Mouse (Mus musculus) c-Kit-positive CD71-negative TER-119-negative erythroid progenitor cells, embryonic 14.5 days (primary cell): ENCODE results near the gene Ptprn2.

Experiments
- DNase-seq: peaks from one replicate; pipeline ENCODE4 v3.0.0-alpha.2; 2013; ENCODE audit warnings: low read depth

Ptprn2 gene

GRCm38 (mm10) chr12:117058184-117058958, 572.9 kb downstream of the Ptprn2 start:
- no peak for DNase-seq

- DNase-seq, result no peak
These were observed 573.5 kb downstream of the Ptprn2 start for GRCm38 (mm10) chr12:117058975-117059374.

GRCm38 (mm10) chr12:117077664-117078063, 592.1 kb downstream of the Ptprn2 start:
- DNase-seq, result peak; percentile 13

- DNase-seq, result no peak
These were observed 593.4 kb downstream of the Ptprn2 start for GRCm38 (mm10) chr12:117078945-117079344.

- no peak for DNase-seq
These were observed 594.2 kb downstream of the Ptprn2 start for GRCm38 (mm10) chr12:117079724-117080123.

GRCm38 (mm10) chr12:117083856-117084701, 598.6 kb downstream of the Ptprn2 start:
- no peak for DNase-seq

- DNase-seq, result no peak
These were observed 599.3 kb downstream of the Ptprn2 start for GRCm38 (mm10) chr12:117084702-117085409.

- DNase-seq, result no peak
These were observed 600.3 kb downstream of the Ptprn2 start for GRCm38 (mm10) chr12:117085661-117086335.

GRCm38 (mm10) chr12:117092345-117093107, 607.0 kb downstream of the Ptprn2 start:
- no peak for DNase-seq

GRCm38 (mm10) chr12:117095941-117096340, 610.4 kb downstream of the Ptprn2 start:
- DNase-seq, result no peak

- DNase-seq, result no peak
These were observed 612.8 kb downstream of the Ptprn2 start for GRCm38 (mm10) chr12:117098295-117098694.

GRCm38 (mm10) chr12:117106696-117107095, 621.2 kb downstream of the Ptprn2 start:
- no peak for DNase-seq

- DNase-seq, result no peak
These were observed 621.7 kb downstream of the Ptprn2 start for GRCm38 (mm10) chr12:117107143-117107616.

- no peak for DNase-seq
These were observed 629.8 kb downstream of the Ptprn2 start for GRCm38 (mm10) chr12:117115254-117115865.

- DNase-seq, result no peak
These were observed 641.6 kb downstream of the Ptprn2 start for GRCm38 (mm10) chr12:117127078-117127477.

- no peak for DNase-seq
These were observed 642.0 kb downstream of the Ptprn2 start for GRCm38 (mm10) chr12:117127485-117127884.

- no peak for DNase-seq
These were observed 646.6 kb downstream of the Ptprn2 start for GRCm38 (mm10) chr12:117132095-117132494.

GRCm38 (mm10) chr12:117135205-117135604, 649.7 kb downstream of the Ptprn2 start:
- DNase-seq, result no peak

GRCm38 (mm10) chr12:117136472-117137010, 651.0 kb downstream of the Ptprn2 start:
- no peak for DNase-seq

GRCm38 (mm10) chr12:117140901-117141300, 655.4 kb downstream of the Ptprn2 start:
- no peak for DNase-seq
